Mouse (Mus musculus): ENCODE measurements at regions not wholly inside any gene's neighbourhood (a gene's known extent, or its start where the extent isn't known, plus 50 kb on each side); places are given as distances from the start of the nearest gene placed in this dataset.
"Not testable (repeated sequence)": the region's sequence is repeated elsewhere in the genome, so short reads cannot be mapped to it uniquely, and the experiment has no call there.

DNA sequence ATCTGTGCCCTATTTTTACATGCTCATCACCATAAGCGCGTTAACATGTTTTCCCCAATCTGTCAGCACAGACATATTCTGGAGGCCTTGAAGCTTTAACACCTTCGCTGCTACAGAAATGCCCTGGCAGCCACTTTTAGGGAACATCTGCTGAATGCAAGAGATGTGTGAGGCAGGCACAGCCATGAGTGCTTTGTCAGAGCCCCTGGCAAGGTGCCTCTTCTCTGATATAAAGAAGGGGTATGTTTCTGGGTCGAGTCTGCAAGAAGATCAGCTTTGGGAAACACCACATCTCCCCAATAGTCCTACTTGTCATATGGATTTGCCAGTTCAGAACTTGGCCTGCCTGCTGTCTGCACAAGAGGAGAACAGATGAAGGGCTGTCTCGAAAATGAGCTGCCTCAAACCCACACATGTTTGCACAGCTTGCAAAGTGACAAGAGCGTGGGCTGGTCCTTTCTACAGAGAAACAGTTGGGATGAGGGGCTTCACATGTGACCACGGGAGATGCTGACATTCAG is 1263.3 kb upstream of the Klhl29 start:
- DNase-seq = peak; percentile 13

GRCm38 (mm10) chr12:6637771-6638305 is 1262.4 kb upstream of the Klhl29 start:
- peak; percentile 46 for DNase-seq

DNA sequence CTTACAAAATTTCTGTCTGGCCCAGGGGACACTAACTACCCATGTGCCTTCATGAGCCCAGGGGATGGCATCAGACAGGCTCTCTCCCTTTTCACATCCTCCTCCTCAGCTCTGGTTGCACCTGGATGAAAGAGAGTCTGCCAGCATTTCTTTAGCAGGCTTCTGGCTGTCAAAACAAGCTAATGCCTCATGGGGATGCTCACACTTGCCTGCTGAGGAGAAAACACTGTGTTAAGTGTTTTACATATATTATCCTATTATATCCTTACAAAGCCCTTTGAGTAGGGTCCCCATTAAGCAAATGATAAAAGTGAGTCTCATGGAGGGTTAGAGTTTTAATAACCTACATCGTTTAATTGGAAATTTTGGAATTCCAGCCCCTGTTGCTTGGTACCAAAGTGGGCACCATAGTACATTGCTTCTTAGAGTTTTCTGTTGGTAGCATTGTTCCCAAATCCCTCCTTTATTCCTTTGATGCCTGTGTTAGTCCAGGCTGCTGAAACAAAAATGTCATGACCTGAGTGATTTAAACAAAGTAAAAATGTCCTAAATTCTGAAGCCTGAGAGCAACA is 1247.2 kb upstream of the Klhl29 start:
- peak; percentile 3 for DNase-seq

- no peak for DNase-seq
Measured at GRCm38 (mm10) chr12:6601111-6601510, 1225.6 kb upstream of the Klhl29 start.

GRCm38 (mm10) chr12:6595484-6595883 is 1220.0 kb upstream of the Klhl29 start:
- not testable (repeated sequence) for DNase-seq

- no peak for DNase-seq
Measured at GRCm38 (mm10) chr12:6590231-6590630, 1214.7 kb upstream of the Klhl29 start.

DNA sequence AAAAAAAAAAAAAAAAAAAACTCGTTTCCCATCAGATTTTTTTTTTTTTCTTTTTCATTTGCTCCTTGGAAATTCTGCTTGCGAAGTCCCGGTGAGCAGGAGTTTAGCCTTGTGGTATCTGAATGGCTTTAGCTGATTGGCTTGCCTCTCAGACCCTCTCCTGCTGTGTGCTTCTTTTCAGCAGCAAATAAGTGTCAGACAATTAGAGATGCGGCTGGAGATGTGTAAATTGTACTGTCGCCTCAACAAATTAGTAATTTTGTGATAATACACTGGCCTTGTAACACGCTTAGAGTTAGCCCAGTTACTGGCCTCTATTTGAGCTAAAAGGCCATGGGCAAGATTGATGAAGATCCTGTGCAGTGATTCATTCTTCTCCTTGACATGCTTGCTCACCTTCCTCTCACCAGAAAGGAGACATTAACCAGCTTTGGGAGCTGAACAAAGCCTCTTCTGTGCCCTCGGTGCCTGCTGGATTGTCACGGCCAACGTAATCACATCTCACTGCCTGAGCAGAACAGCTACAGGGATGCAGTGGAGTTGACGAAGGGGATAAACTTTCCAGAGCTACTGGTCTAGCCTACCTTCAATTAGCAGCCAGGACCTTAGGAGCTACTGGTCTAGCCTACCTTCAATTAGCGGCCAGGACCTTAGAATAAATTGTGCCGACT is 1212.7 kb upstream of the Klhl29 start:
- DNase-seq = peak; percentile 62

GRCm38 (mm10) chr12:6580195-6580594 is 1204.7 kb upstream of the Klhl29 start:
- no peak for DNase-seq

GRCm38 (mm10) chr12:6576866-6577360 is 1201.4 kb upstream of the Klhl29 start:
- DNase-seq = peak; percentile 39

Data from retina, postnatal 1 day (tissue).